Mouse (Mus musculus): Measurements from ENCODE around the gene Pafah1b3. TPM values are rescaled to one million over a fixed set of nuclear protein-coding genes. Genes with fewer than 3 reads are reported as not detected.

Pafah1b3 gene
- polyA plus RNA-seq, 1 experiment from 2014 or later: 295 TPM

- H3K4me1 ChIP-seq (replicated peaks): peaks cover 31% of the 10 kb centered on the region
- peak within 1 kb of the TSS; percentile 81 for H3K27ac ChIP-seq
- H3K4me3 ChIP-seq (replicated peaks): peak within 1 kb of the TSS; percentile 65
- H3K36me3 ChIP-seq: no peaks in the 10 kb centered on the region; the same call in 1 of the 2 replicates
- H3K9me3 ChIP-seq: no peaks in the 10 kb centered on the region
- under 1% methylated on average over 52 of the region's 52 CpGs for WGBS
- H3K27me3 ChIP-seq: peaks cover 43% of the 10 kb centered on the region
- peak within 1 kb of the TSS; percentile 84 for H3K9ac ChIP-seq (replicated peaks)
- peak within 1 kb of the TSS; percentile 98 for H3K4me2 ChIP-seq
- peak; percentile 99 for ATAC-seq (ENCODE audit: insufficient number of reproducible peaks, insufficient read depth, low FRiP score, low TSS enrichment, low read depth)
Measured at GRCm38 (mm10) chr7:25316532-25317445, 19.0 kb upstream of the Pafah1b3 start, which contains the start of gene Megf8. Megf8 (plus strand) TSS chr7:25317164.

DNA sequence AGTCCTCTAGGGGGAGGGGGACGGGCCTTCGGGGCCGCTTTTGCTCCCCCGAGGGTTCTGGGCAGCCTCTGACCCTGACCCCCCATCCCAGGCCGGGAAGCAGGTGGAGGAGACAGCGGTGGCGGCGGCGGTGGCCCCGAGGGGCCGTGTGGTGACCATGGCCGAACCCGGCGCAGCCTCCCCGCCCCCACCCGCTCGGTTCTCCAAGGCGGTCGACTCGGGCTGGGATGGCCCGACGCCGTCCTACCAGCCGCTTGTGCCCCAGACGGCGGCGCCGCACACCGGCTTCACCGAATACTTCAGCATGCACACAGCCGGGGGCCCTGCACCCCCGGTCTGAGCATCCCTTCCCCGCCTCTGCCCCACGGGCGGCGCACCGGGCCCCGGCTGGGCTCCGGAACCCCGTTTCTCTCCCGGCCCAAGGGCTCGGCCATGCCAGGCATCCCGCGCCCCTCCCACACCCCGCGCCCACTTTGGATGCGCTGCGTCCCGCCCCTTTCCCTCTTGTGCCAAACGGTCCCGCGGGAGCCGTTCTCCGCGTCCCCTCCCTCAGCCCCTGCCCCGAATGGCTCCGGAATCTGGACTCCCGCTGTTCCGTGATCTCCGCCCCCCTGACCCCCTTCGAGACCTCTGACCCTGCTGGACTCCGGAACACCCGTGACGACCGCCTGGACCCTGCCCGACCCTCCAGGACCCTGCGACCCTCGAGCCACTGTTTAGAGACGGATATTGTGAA is 17.7 kb upstream of the Pafah1b3 start:
- WGBS: under 1% methylated on average over 68 of the region's 69 CpGs
- Histone ChIP-seq H3K36me3 (no peaks in the 10 kb centered on the region; the same call in 1 of the 2 replicates), H3K4me3 (replicated peaks) (peak overlapping the region; percentile 49), H3K4me1 (replicated peaks) (peaks cover 23% of the 10 kb centered on the region), H3K27me3 (peaks cover 53% of the 10 kb centered on the region), H3K9me3 (no peaks in the 10 kb centered on the region), H3K9ac (replicated peaks) (peak overlapping the region; percentile 53), H3K27ac (no peak overlapping the region), H3K4me2 (peak overlapping the region; percentile 81)
- ATAC-seq (ENCODE audit: insufficient number of reproducible peaks, insufficient read depth, low FRiP score, low TSS enrichment, low read depth): no peak

DNA sequence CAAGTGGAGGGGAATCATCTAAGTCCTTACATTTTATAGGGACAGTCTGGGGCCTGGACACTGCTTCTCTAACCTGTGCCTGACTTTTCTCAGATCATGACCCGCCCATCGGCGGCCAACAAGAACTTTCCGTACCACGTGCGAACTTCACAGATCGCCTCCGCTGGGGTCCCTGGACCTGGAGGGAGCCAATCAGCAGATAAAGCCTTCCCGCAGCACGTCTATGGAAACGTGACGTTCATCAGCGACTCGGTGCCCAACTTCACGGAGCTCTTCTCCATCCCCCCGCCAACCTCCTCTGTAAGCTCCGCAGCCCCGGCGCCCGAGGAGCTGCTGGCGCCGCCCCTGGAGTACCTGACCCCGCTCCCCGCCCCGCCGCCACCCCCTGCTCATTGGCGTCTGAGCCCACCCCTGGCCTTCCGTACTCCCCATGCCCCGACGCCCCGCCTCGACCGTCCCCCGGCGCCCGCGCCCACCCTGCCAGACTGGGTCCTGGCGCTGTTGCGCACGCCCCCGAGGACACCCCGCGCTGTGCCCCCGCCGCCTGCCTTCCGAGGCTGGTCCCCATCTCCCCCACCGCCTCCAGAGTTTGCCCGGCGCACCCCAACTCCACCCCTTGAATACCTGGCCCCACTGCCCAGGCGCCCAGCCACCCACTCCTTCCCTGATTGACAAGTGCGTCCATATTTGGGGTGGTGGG is 17.0 kb upstream of the Pafah1b3 start:
- Histone ChIP-seq H3K4me3 (replicated peaks) (peak overlapping the region; percentile 49), H3K9me3 (no peaks in the 10 kb centered on the region), H3K27me3 (peaks cover 55% of the 10 kb centered on the region), H3K27ac (no peak overlapping the region), H3K4me1 (replicated peaks) (peaks cover 23% of the 10 kb centered on the region), H3K36me3 (no peaks in the 10 kb centered on the region), H3K9ac (replicated peaks) (peak overlapping the region; percentile 53), H3K4me2 (peak overlapping the region; percentile 81)
- WGBS: 2% methylated on average over 51 of the region's 51 CpGs
- ATAC-seq (ENCODE audit: insufficient number of reproducible peaks, insufficient read depth, low FRiP score, low TSS enrichment, low read depth): no peak

DNA sequence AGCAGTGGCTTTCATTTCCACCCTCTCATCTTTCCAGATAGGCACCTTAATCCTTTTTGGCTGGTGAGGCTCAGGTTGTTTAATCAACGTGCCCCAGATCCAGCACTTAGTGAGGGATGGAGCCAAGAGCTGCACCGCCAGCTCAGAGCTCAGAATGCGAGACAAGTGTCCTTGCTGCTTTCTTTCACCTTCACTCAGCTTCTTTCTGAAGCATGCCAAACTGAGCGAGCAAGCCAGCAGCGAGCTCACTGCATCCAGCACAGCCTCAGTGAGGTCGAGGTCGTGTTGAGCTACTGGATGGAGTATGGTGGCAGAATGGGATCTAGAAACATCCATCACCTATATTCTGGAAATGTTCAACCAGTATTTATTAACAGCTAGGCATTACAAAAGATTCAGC is 15.5 kb upstream of the Pafah1b3 start:
- H3K9me3 ChIP-seq: no peaks in the 10 kb centered on the region
- H3K27ac ChIP-seq: no peak overlapping the region
- 43% methylated on average over 7 of the region's 7 CpGs for WGBS
- no peak overlapping the region for H3K4me3 ChIP-seq (replicated peaks)
- no peak overlapping the region for H3K9ac ChIP-seq (replicated peaks)
- no peak overlapping the region for H3K4me2 ChIP-seq
- no peak for ATAC-seq (ENCODE audit: insufficient number of reproducible peaks, insufficient read depth, low FRiP score, low TSS enrichment, low read depth)
- H3K36me3 ChIP-seq: no peaks in the 10 kb centered on the region
- H3K4me1 ChIP-seq (replicated peaks): peaks cover 23% of the 10 kb centered on the region
- H3K27me3 ChIP-seq: peaks cover 70% of the 10 kb centered on the region

- H3K4me2 ChIP-seq: no peak overlapping the region
- no peak overlapping the region for H3K4me3 ChIP-seq (replicated peaks)
- H3K4me1 ChIP-seq (replicated peaks): peaks cover 16% of the 10 kb centered on the region
- no peak for ATAC-seq (ENCODE audit: insufficient number of reproducible peaks, insufficient read depth, low FRiP score, low TSS enrichment, low read depth)
- H3K27me3 ChIP-seq: peaks cover 84% of the 10 kb centered on the region
- no peak overlapping the region for H3K27ac ChIP-seq
- H3K9ac ChIP-seq (replicated peaks): no peak overlapping the region
- H3K9me3 ChIP-seq: no peaks in the 10 kb centered on the region
- WGBS: 85% methylated on average over 11 of the region's 11 CpGs
- no peaks in the 10 kb centered on the region for H3K36me3 ChIP-seq
Measured at GRCm38 (mm10) chr7:25311193-25311592, 13.4 kb upstream of the Pafah1b3 start.

DNA sequence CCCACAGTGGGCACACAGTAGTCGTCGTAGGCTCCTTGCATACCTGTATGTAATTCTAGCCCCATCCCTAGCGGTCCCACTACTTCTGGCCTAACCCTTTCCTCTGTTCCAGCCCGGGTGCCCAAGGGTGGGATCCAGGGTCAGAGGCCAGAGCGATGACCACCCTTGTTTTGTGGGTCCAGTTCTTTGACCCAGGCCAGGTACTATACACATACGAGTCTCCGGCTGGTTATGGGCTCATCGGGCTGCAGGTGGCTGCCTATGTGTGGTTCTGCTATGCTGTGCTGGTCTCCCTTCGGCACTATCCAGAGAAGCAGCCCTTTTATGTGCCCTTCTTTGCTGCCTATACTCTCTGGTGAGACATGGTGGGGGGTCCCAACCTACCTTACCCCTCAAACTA is 11.6 kb upstream of the Pafah1b3 start:
- Histone ChIP-seq H3K4me3 (replicated peaks) (no peak overlapping the region), H3K4me1 (replicated peaks) (peaks cover 10% of the 10 kb centered on the region; the same call in 1 of the 2 replicates), H3K9me3 (no peaks in the 10 kb centered on the region), H3K9ac (replicated peaks) (no peak overlapping the region), H3K36me3 (no peaks in the 10 kb centered on the region), H3K27me3 (peaks cover 78% of the 10 kb centered on the region), H3K27ac (no peak overlapping the region), H3K4me2 (no peak overlapping the region)
- 90% methylated on average over 9 of the region's 9 CpGs for WGBS
- no peak for ATAC-seq (ENCODE audit: insufficient number of reproducible peaks, insufficient read depth, low FRiP score, low TSS enrichment, low read depth)

GRCm38 (mm10) chr7:25308702-25309318 is 11.0 kb upstream of the Pafah1b3 start:
- H3K4me3 ChIP-seq (replicated peaks): no peak overlapping the region
- H3K4me1 ChIP-seq (replicated peaks): peaks cover 10% of the 10 kb centered on the region; the same call in 1 of the 2 replicates
- H3K9ac ChIP-seq (replicated peaks): no peak overlapping the region
- no peak overlapping the region for H3K4me2 ChIP-seq
- no peak for ATAC-seq (ENCODE audit: insufficient number of reproducible peaks, insufficient read depth, low FRiP score, low TSS enrichment, low read depth)
- 57% methylated on average over 17 of the region's 17 CpGs for WGBS
- no peaks in the 10 kb centered on the region for H3K9me3 ChIP-seq
- H3K27me3 ChIP-seq: peaks cover 74% of the 10 kb centered on the region
- H3K27ac ChIP-seq: no peak overlapping the region
- H3K36me3 ChIP-seq: no peaks in the 10 kb centered on the region

- no peaks in the 10 kb centered on the region for H3K9me3 ChIP-seq
- no peak overlapping the region for H3K27ac ChIP-seq
- peaks cover 10% of the 10 kb centered on the region; the same call in 1 of the 2 replicates for H3K4me1 ChIP-seq (replicated peaks)
- H3K4me2 ChIP-seq: peak overlapping the region; percentile 96
- peaks cover 53% of the 10 kb centered on the region for H3K27me3 ChIP-seq
- no peaks in the 10 kb centered on the region for H3K36me3 ChIP-seq
- no peak for ATAC-seq (ENCODE audit: insufficient number of reproducible peaks, insufficient read depth, low FRiP score, low TSS enrichment, low read depth)
- WGBS: 32% methylated on average over 2 of the region's 2 CpGs
- peak overlapping the region; percentile 51; the same call in 1 of the 2 replicates for H3K4me3 ChIP-seq (replicated peaks)
- H3K9ac ChIP-seq (replicated peaks): no peak overlapping the region
Measured at GRCm38 (mm10) chr7:25306614-25306996, 8.8 kb upstream of the Pafah1b3 start.

- H3K4me3 ChIP-seq (replicated peaks): peak within 1 kb of the TSS; percentile 51
- H3K9ac ChIP-seq (replicated peaks): peak within 1 kb of the TSS; percentile 47; the same call in 1 of the 2 replicates
- no peak within 1 kb of the TSS for H3K27ac ChIP-seq
- under 1% methylated on average over 46 of the region's 47 CpGs for WGBS
- H3K27me3 ChIP-seq: peaks cover 48% of the 10 kb centered on the region
- no peaks in the 10 kb centered on the region for H3K36me3 ChIP-seq
- ATAC-seq (ENCODE audit: insufficient number of reproducible peaks, insufficient read depth, low FRiP score, low TSS enrichment, low read depth): peak; percentile 49
- H3K9me3 ChIP-seq: no peaks in the 10 kb centered on the region
- H3K4me1 ChIP-seq (replicated peaks): peaks cover 10% of the 10 kb centered on the region; the same call in 1 of the 2 replicates
- H3K4me2 ChIP-seq: peak within 1 kb of the TSS; percentile 96
Measured at GRCm38 (mm10) chr7:25305956-25306613, 8.3 kb upstream of the Pafah1b3 start, which contains the start of gene Tmem145. Tmem145 (plus strand) TSS chr7:25306106.

DNA sequence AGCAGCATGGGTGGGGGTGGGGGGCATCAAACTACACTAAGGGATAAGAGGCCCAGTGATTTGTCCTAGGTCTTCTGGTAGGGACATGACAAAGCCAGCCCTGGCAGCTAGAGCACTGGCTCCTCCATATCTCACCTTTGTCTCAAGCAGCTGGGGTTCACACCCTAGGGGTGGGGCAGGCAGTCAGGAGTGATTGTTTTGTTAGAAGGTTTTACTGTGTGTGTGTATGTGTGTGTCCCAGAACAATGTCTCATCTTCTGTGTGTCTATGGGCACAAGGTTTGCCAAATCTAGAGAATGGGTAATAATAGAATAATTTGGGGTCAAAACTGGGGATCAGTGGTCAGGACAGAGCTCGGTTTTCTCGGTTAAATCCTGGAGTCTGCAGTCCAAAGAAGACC is 7.7 kb upstream of the Pafah1b3 start:
- H3K4me2 ChIP-seq: peak overlapping the region; percentile 96
- H3K27ac ChIP-seq: no peak overlapping the region
- H3K9ac ChIP-seq (replicated peaks): no peak overlapping the region
- no peaks in the 10 kb centered on the region for H3K36me3 ChIP-seq
- H3K9me3 ChIP-seq: no peaks in the 10 kb centered on the region
- WGBS: 2% methylated on average over 2 of the region's 2 CpGs
- no peak for ATAC-seq (ENCODE audit: insufficient number of reproducible peaks, insufficient read depth, low FRiP score, low TSS enrichment, low read depth)
- H3K4me1 ChIP-seq (replicated peaks): peaks cover 10% of the 10 kb centered on the region; the same call in 1 of the 2 replicates
- H3K4me3 ChIP-seq (replicated peaks): peak overlapping the region; percentile 51
- H3K27me3 ChIP-seq: peaks cover 44% of the 10 kb centered on the region

All from limb, embryonic 12.5 days (tissue).